Mouse (Mus musculus): ENCODE measurements around the gene Fgfr2.

Gene Fgfr2

GRCm38 (mm10) chr7:132768498-132769344 lies 354.4 kb downstream of the Fgfr2 start:
- DNase-seq: no peak

GRCm38 (mm10) chr7:132767999-132768370 lies 355.2 kb downstream of the Fgfr2 start:
- DNase-seq: no peak

- no peak for DNase-seq
Measured at GRCm38 (mm10) chr7:132767233-132767998, 355.7 kb downstream of the Fgfr2 start.

- DNase-seq: no peak
Measured at GRCm38 (mm10) chr7:132766235-132766871, 356.8 kb downstream of the Fgfr2 start.

GRCm38 (mm10) chr7:132765629-132766186 lies 357.4 kb downstream of the Fgfr2 start:
- DNase-seq: no peak

- no peak for DNase-seq
Measured at GRCm38 (mm10) chr7:132764896-132765491, 358.2 kb downstream of the Fgfr2 start.

- no peak for DNase-seq
Measured at GRCm38 (mm10) chr7:132764314-132764713, 358.8 kb downstream of the Fgfr2 start.

GRCm38 (mm10) chr7:132763911-132764310 lies 359.2 kb downstream of the Fgfr2 start:
- no peak for DNase-seq

GRCm38 (mm10) chr7:132763351-132763750 lies 359.8 kb downstream of the Fgfr2 start:
- no peak for DNase-seq

- DNase-seq: no peak
Measured at GRCm38 (mm10) chr7:132761409-132761808, 361.7 kb downstream of the Fgfr2 start.

GRCm38 (mm10) chr7:132760589-132761180 lies 362.5 kb downstream of the Fgfr2 start:
- DNase-seq: no peak

GRCm38 (mm10) chr7:132759926-132760325 lies 363.2 kb downstream of the Fgfr2 start:
- no peak for DNase-seq

- no peak for DNase-seq
Measured at GRCm38 (mm10) chr7:132759405-132759891, 363.7 kb downstream of the Fgfr2 start.

GRCm38 (mm10) chr7:132758875-132759274 lies 364.3 kb downstream of the Fgfr2 start:
- DNase-seq: no peak

- DNase-seq: no peak
Measured at GRCm38 (mm10) chr7:132756325-132756724, 366.8 kb downstream of the Fgfr2 start.

GRCm38 (mm10) chr7:132754389-132754750 lies 368.8 kb downstream of the Fgfr2 start:
- DNase-seq: peak; percentile 71 to 78

- DNase-seq: no peak
Measured at GRCm38 (mm10) chr7:132753518-132754388, 369.4 kb downstream of the Fgfr2 start.

- DNase-seq: no peak
Measured at GRCm38 (mm10) chr7:132751716-132752115, 371.4 kb downstream of the Fgfr2 start.

GRCm38 (mm10) chr7:132749504-132749903 lies 373.6 kb downstream of the Fgfr2 start:
- DNase-seq: no peak

- DNase-seq: peak in 1 of 2 experiments; percentile 47
Measured at GRCm38 (mm10) chr7:132748076-132748769, 374.9 kb downstream of the Fgfr2 start.
